Mouse (Mus musculus) kidney, adult 2 months (tissue): ENCODE results near the gene Banp. TPM values are rescaled to one million over a fixed set of nuclear protein-coding genes. Genes with fewer than 3 reads are reported as not detected.

Experiments
- DNase-seq: peaks from one replicate; pipeline ENCODE4 v3.0.0; 2021
- H3K27ac ChIP-seq: fragments of 200-500 bp; 2 replicates; pipeline ENCODE4 v1.5.1; 2012; ENCODE audit warnings: low read depth, low read length, control low read depth, inconsistent platforms; ENCODE audit not compliant: insufficient read depth
- H3K27me3 ChIP-seq: fragments of 200-500 bp; replicated peaks from 2 replicates; pipeline ENCODE4 v1.6.1; 2012; ENCODE audit warnings: mild to moderate bottlenecking, moderate library complexity, low read length, inconsistent platforms; ENCODE audit not compliant: control insufficient read depth, insufficient read depth
- H3K36me3 ChIP-seq: fragments of 200-500 bp; 2 replicates; pipeline ENCODE4 v1.6.1; 2012; ENCODE audit warnings: mild to moderate bottlenecking, moderate library complexity, low read length, inconsistent platforms; ENCODE audit not compliant: control insufficient read depth, insufficient read depth
- H3K4me1 ChIP-seq: fragments of 200-500 bp; 2 replicates; pipeline ENCODE4 v1.6.1; 2011; ENCODE audit warnings: low read length; ENCODE audit not compliant: control insufficient read depth, insufficient read depth
- H3K4me3 ChIP-seq: fragments of 200-500 bp; 2 replicates; pipeline ENCODE4 v1.5.1; 2011; ENCODE audit warnings: mild to moderate bottlenecking, low read depth, low read length, control low read depth; ENCODE audit not compliant: insufficient read depth
- CTCF ChIP-seq: fragments of 200-500 bp; conservative IDR thresholded peaks from 2 replicates; pipeline ENCODE4 v1.5.1; 2011; ENCODE audit warnings: low read depth, mild to moderate bottlenecking, control low read depth, low read length, moderate library complexity, mixed read lengths; ENCODE audit not compliant: insufficient read depth, insufficient read length
- POLR2A ChIP-seq: fragments of 200-500 bp; IDR thresholded peaks from one replicate; pipeline ENCODE4 v1.6.1; 2011; ENCODE audit warnings: low read depth, low read length, control low read depth
- WGBS: fragments of 180-500 bp; shearing (Covaris S2); methylation state at CpG from one replicate; pipeline ENCODE4 v1.1.7; 2018; 5-methylcytosine and 5-hydroxymethylcytosine counted together
- polyA plus RNA-seq: library from polyadenylated mRNA; depleted of rRNA; stranded (reverse); fragments of >200 nt; gene quantifications from 2 replicates; pipeline ENCODE4 v1.2.3, GENCODE M21; 2012

Banp gene
- polyA plus RNA-seq, 1 experiment: 35.7 TPM

DNA sequence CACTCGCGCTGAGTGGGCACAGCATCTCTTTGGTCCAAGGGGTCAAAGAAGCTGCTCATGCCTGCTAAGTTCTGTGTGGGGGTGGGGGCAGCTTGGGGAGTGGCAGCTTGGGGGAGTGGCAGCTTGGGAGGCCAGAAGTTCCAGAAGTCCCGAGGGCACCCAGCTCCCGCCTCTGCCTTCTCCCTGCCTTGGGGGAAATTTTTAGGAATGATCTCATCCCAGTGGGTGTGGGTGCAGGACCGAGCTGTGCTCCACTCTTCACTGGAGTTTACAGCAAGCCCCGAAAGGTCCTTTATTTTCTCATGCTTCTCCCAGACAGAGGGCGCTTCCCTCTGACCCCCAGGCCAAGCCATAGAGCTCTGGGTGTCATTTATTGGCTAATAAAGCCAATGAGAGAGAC, 87.7 kb downstream of the Banp start:
- no peak for DNase-seq
- H3K4me1 ChIP-seq: no peaks in the 10 kb centered on the region
- H3K36me3 ChIP-seq: no peaks in the 10 kb centered on the region
- H3K27ac ChIP-seq: no peak overlapping the region
- 58% methylated on average over 7 of the region's 7 CpGs for WGBS
- H3K27me3 ChIP-seq: no peaks in the 10 kb centered on the region
- H3K4me3 ChIP-seq: no peak overlapping the region
- TF ChIP-seq CTCF (no peak), POLR2A (no peak)

DNA sequence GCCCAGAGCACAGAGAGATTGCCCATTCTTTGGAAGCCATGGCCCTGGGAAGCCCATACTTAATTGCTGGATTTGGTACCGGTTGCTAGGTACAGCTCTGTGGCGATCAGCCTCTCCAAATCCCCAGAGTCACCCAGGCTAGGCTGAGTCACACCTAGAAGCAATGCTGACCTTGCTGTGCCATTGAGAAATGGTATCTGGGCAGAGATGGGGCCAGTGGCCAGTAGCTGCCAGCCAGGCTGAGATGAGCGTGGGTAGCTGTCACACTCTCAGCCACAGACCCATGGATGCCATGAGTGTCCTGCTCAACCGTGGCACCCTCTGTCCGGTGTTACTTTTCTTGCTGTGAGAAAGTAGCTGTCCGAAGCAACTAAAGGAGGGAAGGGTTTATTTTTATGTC, 88.5 kb downstream of the Banp start:
- Histone ChIP-seq H3K4me1 (no peaks in the 10 kb centered on the region), H3K4me3 (no peak overlapping the region), H3K27me3 (no peaks in the 10 kb centered on the region), H3K36me3 (no peaks in the 10 kb centered on the region), H3K27ac (no peak overlapping the region)
- TF ChIP-seq CTCF: no peak
- no peak for TF ChIP-seq POLR2A
- DNase-seq: no peak
- WGBS: 95% methylated on average over 6 of the region's 6 CpGs

DNA sequence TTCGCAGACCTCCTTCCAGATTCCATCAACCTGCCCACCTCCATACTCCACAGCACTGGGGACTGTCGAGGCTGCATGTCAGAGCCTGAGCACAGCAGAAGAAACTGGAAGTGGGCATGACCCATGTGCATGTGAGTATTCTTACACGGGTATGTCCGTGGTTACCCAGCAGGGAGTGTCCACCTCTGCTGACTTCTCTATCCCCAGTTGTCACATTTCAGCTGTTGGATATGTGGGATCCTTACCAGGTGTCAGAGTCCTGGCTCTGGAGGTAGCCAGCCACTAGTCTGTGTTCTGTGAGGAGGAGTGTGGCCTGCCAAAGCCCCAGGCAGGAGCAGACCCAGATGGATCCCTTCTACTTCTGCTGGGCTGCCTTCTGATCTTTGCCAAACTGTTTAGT, 89.9 kb downstream of the Banp start:
- WGBS: 77% methylated on average over 4 of the region's 4 CpGs
- no peak overlapping the region for H3K4me3 ChIP-seq
- H3K36me3 ChIP-seq: no peaks in the 10 kb centered on the region
- TF ChIP-seq POLR2A (no peak), CTCF (no peak)
- no peak overlapping the region for H3K27ac ChIP-seq
- H3K4me1 ChIP-seq: no peaks in the 10 kb centered on the region
- no peak for DNase-seq
- H3K27me3 ChIP-seq: no peaks in the 10 kb centered on the region

DNA sequence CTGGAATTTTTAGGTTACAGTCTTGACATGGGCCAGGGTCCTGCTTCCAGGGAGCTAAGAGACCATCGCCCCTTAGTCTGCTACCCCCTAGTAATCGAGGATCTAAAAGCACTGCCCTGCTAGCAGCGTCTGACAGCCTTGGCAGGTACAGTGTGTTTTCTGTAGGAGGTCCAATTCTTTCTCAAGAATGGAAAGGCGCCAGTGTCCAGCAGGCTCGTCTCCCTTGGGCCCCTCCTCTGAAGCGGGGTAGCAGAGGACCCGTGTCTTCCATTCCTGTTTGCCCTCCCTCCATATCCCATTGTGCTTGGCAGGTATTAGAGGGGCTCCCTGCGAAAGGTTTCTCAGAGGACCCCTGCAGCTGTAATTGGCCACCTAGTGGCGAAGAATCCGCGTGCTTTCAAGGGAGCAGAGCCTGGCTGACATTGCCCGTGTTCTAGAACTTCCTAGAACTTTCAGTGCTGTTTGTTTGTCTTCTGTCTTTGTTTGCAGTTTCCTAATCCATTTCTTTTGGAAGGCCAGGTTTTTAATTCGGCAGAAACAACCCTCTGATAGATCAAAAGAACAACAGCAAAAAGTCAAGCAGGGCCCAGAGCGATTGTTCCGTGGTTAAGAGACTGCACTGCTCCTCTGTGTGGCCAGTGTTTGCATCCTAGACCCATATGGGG, 97.8 kb downstream of the Banp start:
- Histone ChIP-seq H3K4me1 (no peaks in the 10 kb centered on the region), H3K36me3 (no peaks in the 10 kb centered on the region), H3K4me3 (no peak overlapping the region), H3K27me3 (no peaks in the 10 kb centered on the region), H3K27ac (no peak overlapping the region)
- DNase-seq: no peak
- 62% methylated on average over 15 of the region's 15 CpGs for WGBS
- no peak for TF ChIP-seq POLR2A
- TF ChIP-seq CTCF: peak; percentile 43

DNA sequence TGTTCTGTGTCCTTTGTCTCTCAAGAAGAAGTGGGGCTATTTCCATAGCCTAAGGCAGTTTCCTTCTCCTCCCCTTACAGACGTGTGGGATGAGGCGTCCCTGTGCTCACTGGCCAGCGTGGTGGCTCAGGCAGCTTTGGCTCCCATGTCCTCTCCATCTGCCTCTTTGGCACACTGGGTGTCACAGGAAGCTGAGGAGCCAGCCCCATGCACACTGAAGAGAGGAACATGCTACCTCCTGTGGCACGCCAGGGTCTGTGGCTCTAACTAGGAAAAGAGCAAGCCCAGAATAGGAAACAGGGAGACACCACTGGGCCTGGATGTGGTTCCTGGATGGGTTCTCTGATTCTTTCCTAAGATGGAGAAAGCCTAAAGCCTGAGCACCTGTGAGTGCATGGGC, 99.7 kb downstream of the Banp start:
- H3K4me3 ChIP-seq: no peak overlapping the region
- DNase-seq: no peak
- no peak for TF ChIP-seq POLR2A
- TF ChIP-seq CTCF: no peak
- no peaks in the 10 kb centered on the region for H3K4me1 ChIP-seq
- no peaks in the 10 kb centered on the region for H3K27me3 ChIP-seq
- 91% methylated on average over 4 of the region's 4 CpGs for WGBS
- no peak overlapping the region for H3K27ac ChIP-seq
- no peaks in the 10 kb centered on the region for H3K36me3 ChIP-seq

DNA sequence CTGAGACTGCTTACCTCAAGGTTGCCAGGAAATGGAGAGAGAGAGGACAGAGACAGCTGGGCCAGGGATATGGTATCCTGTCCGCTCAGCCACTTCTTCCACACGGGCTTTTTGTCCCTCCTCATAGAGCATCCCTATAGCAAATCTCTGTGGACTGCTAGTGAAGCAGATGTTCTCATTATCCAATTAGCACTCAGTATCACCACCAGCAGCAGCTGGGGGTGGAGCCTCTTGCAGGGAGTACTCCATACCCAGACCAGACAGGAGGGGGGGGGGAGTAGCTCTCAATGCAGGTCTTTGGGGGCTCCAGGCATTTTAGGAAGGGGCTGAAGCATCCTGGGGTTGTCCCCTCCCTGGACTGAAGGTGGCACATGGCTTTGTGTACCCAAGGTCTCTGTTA, 100.4 kb downstream of the Banp start:
- DNase-seq: no peak
- H3K4me3 ChIP-seq: no peak overlapping the region
- H3K36me3 ChIP-seq: no peaks in the 10 kb centered on the region
- no peaks in the 10 kb centered on the region for H3K4me1 ChIP-seq
- H3K27ac ChIP-seq: no peak overlapping the region
- TF ChIP-seq CTCF: no peak
- TF ChIP-seq POLR2A: no peak
- no peaks in the 10 kb centered on the region for H3K27me3 ChIP-seq
- WGBS: 85% methylated on average over 2 of the region's 2 CpGs

DNA sequence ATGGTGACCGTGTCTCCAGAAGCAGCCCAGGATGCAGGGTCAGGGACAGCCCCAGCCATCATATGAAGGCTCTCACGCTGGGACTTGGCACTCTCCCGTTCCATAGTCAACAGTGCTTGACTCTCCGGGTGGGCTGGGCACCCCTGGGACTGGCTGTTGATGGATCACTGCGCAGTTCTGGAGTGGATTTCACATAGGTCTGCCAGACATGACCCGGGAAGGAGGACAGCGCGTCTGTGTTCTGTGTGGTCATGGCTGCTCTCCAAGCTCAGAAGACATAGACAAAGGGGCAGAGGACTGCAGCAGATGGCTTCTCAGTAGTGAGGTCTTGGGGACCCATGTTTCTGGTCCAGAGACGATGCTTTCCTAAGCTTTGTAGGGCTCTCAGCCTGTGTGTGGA, 101.1 kb downstream of the Banp start:
- no peak for TF ChIP-seq POLR2A
- no peak for TF ChIP-seq CTCF
- DNase-seq: no peak
- no peak overlapping the region for H3K27ac ChIP-seq
- WGBS: 90% methylated on average over 9 of the region's 9 CpGs
- H3K27me3 ChIP-seq: no peaks in the 10 kb centered on the region
- H3K4me3 ChIP-seq: no peak overlapping the region
- H3K36me3 ChIP-seq: no peaks in the 10 kb centered on the region
- H3K4me1 ChIP-seq: no peaks in the 10 kb centered on the region
